Mouse (Mus musculus) frontal cortex, adult 2 months (tissue): ENCODE data around the gene Gm21983. TPM values are rescaled to one million over a fixed set of nuclear protein-coding genes. Genes with fewer than 3 reads are reported as not detected.

Experiments used
- DNase-seq, 2 experiments: peaks; one replicate each; pipeline ENCODE4 v3.0.0; 2022; ENCODE audit warnings: low spot score in 1 of 2; ENCODE audit errors: extremely low spot score in 1 of 2
- polyA plus RNA-seq: library from polyadenylated mRNA; depleted of rRNA; stranded (reverse); fragments of >200 nt; gene quantifications from 2 replicates; pipeline ENCODE4 v1.2.3, GENCODE M21; 2012; rRNA removed

Gm21983 gene
- polyA plus RNA-seq = 0.18 and 0.29 TPM in 2 replicates

DNA sequence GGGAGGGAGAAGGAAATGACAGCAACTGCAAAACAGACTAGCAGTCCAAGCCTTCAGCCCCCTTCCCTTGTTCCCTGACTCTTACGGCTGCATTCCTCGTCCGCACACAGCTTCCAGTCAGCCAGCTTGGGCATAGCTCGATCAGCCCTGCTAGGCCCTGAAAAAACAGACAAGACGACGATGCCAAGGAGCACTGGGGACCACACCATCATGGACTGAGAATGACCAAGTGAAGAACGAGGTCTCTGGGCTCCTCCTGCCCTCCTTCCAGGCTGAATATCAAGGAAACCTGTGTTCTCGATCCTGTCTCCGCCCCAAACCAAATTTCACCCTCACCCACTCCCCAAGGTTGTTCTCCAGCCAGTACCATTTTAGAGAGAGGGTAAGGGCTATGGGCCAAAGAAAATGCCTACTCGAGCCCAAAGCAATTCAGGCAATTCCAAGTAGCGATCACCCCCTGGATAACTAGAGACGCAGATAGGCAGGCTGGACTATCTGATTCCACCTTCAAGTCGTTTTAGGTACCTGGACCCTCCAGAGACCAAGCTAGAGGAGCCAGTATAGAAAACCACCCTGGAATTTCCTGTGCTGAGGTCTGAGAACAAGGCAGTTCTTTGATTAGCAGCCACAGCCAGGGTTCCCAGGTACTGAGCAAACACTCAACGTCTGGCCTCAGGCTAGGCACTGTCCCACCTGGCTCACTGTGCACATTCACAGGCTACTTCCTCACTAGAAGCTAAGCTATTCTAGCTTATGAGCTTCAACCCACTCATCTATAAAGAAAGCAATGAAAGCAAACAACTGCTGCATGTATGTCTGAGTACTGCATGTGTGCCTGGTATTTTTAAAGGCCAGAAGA is at the start of gene Gm21983, which contains the start of gene Mia:
TSS of gene Gm21983 (minus strand) at position 250 of the 859 bp plus-strand sequence.
TSS of gene Mia (minus strand) at position 321 of the 859 bp plus-strand sequence.
- DNase-seq = no peak

DNA sequence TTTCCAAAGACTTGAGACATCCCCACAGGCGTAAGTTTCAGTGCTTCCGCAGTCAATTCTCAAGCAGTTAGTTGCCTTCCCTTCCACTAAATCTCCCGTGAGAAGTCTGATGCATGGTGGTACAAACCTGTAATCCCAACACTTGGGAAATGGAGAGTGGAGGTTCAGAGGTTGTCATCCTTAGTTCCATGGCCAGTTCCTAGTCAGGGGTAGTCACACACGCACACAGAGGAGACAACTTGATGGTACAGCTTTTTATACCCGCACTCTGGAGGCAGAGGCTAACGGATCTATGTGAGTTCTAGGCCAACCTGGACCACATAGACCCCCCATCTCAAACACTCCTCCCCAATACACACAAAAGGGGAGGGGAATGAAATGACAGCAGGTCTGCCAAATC is 48.0 kb upstream of the Gm21983 start:
- DNase-seq = no peak

DNA sequence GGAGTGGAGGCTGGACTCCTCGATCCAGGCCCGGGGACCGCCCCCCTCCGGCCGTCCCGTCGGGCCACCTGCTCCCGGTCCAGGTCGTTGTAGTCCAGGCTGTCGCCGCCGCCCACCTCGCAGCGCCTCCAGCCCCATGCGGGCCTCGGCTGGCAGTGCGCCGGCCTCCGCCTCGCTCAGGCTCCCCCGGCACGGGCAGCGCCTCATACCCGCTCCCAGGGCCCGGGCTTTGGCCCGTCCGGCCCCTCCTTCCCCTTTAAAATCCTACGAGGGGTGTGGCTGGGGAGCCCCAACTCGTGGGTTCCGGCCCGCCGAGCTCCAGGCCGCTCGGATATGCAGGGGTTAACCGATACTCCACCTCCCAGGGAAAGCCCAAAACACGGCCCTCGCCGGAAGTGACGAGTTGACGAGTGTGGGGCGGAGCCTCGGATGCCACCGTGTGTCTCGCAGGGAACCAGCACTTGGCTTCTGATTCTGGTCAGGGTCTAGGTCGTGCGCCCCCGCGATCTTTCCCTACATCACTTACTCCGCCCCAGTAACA is 47.5 kb upstream of the Gm21983 start, which contains the start of gene Itpkc:
TSS of gene Itpkc (minus strand) at position 381 of the 541 bp plus-strand sequence.
- DNase-seq = peak; percentile 86 to 92

DNA sequence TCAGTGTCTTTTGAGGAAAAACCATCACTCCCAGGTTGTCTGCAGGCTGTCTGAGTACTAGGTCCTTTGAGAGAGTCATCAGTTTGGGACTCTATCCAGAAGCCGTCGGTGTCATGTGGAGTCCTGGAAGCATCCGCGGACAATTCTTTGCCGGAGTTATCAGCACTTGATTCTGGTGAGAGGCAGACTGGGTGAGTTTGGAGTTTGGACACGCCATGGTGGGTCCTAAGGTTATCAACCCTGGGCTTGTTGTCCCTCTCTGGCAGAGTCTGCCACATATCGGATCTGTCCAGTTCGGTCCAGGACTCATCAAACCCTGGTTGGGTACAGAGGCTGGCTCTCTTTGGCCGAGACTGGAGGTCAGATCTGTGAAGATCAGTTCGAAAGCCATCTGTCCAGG is 46.8 kb upstream of the Gm21983 start:
- DNase-seq = peak in 1 of 2 experiments; percentile 12

DNA sequence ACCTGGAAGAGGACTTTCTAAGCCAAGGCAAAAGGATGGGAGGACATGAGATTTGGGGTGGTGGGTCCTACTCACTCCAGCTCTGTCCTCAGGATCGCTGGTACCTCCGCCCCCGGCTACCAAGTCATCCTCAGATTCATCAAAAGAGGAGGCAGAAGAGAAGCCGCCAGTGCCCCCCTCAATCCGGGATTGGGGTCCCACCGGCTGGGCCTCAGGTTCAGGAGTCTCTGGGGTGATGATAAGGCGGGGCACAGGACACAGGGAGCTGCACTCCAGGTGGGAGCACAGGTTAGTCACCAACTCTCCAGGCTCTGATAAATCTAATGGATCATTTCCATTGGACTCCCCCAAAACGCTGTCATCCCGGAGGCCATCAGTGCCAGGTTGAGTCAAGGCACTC is 46.4 kb upstream of the Gm21983 start:
- DNase-seq = no peak

DNA sequence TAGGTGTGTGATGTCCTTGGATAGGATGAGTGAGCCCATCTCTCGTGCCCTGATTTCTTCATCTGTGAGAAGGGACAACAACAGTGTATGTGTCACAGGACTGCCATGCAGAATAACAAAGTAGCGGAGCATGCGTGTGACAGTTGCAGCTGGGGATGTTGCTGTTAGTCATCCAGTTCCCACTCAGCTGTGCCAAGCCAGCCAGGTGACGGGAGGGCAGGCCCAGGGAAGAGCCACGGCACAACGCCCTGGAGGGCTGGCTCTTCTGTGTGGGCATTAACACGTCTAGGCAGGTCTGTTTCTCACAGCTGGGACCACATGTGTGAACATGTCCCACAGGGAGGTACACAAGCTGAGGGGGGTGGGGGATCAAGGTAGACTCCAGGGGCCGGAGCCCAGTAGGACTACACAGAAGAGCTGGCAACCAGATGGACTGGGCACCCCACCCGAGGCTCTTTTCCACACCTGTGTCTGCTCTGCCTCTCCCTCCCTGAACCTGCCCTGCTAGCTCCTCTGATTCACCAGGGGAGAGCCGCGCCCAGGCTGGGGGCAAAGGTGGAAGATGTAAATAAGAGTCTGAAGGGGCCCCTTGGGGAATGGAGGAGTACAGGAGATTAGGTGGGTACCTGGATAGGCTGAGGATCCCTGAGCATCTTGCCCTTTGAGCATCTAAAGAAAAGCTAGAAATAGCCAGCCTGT is 44.1 kb upstream of the Gm21983 start:
- peak; percentile 25 to 69 for DNase-seq

DNA sequence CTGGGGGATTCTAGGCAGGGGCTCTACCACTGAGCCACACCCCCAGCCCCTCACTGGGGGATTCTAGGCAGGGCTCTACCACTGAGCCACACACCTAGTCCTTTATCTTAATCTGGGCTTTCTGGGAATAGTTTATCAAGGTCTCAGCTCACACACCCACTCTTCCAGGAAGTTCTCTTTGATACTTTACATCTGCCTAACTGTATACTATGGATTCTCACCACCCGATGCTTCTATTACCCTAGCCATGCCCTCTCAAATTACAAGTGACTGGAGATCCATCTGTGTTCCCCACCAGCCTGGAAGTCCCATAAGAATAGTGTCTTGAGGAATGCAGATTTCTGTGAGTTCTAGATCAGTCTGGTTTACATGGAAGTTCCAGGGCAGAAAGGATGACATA is 41.7 kb upstream of the Gm21983 start:
- DNase-seq = no peak

DNA sequence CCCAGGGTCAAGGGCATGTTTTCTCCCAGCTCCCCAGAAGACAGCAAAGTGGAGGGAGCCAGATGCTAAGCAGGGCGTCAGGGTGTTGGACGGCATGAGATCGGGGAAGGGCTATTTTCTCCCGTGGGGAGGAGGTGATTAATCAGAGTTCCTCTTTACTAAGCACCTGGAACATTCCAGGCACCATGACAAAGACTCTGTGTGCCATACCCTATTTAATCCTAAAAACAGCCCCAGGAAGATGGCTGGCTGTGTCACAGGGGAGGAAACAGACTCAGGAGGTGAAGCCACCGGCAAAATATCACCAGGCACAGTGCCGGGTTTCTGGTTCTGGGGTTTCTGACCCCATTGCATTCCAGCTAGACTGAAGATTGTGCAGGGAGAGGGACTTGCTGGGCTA is 41.1 kb upstream of the Gm21983 start:
- DNase-seq = no peak

DNA sequence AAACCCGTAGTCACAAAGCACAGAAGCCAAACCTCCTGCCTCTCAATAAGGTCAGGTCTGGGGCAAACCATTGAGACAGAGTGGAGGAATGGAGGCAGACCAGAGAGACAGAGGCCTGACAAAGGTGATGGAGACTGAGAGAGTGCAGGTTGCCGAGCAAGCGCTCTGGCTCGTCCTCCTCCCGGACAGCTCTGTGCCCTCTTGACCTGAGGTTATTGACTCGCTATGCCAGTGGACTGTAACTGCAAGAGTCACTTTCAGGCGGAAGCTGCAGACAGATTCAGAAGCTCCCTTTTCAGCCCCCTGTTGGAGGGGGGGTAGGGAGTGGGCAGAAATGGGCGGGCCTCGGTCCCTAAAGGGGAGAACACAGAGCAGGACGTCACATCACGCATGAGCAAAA is 39.1 kb upstream of the Gm21983 start:
- DNase-seq = no peak

DNA sequence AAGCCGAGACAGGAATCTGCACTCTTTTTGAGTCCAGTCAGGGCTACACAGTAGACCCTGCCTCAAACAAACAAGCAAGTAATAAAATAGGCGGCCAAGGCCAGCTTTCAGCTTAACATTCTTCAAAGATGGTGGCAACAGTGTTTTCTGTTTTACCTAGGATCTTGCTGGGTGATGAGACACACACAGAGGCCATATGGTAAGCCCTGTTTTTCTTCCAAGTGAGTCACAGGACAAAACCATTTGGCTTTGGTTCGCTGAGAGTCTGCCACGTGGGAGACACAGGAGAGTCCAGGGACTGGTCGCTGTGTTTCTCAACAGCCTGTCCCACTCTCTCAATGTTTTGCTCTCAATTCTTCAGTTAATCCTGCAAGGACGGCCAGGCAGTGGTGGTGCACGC is 37.7 kb upstream of the Gm21983 start:
- peak in 1 of 2 experiments; percentile 27 for DNase-seq

DNA sequence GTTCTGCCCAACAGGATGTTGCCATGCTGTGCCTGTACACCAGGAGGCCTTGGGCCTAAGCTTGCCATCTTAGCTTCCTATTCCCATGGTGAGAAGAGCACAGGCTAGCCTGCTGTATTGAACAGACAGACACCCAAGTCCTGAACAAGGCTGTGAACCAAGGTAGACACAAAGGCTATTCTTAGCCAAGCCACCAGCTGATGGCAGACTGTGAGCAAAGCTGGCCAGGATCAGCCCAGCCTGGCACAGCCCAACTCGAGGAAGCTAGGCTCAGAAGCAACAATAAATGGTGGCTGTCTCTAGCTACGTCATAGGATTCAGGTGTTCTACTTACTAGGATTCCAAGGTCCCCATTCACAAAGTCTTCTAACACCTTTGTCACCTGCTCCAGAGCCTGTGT is 31.7 kb upstream of the Gm21983 start:
- DNase-seq = no peak

DNA sequence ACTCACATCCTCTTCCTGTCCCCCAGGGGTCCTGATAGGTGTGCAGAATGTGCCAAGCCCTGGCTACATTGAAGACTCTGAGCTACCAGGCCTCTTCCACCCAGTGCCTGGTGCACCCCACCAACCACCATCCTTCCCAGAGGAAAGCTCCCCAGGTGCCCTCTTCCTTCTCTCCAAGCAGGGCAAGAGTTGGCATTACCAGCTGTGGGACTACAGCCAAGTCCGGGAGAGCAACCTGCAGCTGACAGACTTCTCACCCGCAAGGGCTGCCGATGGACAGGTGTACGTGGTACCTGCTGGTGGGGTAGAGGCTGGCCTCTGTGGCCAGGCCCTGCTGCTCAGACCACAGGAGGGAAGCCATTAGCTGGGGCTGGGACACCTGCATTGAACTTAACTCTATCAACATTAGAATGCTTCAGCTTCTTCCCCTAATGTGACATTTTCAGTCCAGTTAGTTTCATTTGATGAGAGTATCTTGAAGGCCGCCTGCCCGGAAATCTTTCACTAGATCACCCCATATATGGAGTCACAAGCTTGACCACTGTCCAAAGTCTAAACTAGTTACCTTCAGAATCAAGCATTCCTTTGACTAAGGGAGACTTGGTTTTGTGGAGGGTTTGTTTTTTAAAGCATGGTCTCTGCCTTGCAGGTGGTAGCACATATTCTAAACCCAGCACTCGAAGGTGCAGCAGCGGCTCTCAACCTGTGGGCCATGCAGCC is 23.0 kb upstream of the Gm21983 start:
- no peak for DNase-seq

DNA sequence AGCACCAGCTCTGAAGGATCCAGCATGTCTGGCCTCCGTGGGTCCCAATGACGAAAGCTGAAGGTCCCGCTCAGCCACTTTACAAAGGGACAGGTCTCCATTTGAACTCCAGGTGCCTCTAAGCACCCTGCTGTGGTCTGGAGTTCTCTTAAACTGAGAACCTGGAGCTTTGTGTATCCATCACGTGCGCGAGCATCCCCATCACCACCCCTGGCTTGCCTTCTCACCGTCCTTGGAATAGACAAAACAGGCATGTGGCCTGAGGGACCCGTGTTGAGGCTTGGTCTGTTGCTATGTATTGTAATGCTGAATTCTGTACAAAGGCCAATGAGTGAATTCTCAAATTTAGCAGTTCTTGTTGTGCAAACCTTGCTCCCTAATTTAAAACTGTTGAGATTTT is 17.9 kb upstream of the Gm21983 start:
- DNase-seq = no peak

DNA sequence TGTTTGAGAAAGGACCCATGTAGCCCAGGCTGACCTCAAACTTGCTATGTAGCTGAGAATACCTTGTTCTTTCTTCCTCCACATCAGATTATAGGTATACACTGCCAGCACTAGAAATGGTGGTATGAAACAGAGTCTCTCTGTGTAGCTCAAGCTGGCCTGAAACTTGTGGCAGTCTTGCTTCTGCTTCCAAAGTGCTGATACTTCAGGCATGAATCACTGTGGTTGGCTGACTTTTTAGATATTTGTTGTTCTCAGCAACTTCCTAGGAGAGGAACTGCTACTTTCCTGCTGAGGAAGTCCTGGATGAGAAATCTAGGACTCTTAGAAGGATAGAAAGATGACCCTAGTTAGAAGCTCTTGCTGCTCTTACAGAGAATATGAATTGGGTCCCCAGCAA is 17.5 kb upstream of the Gm21983 start:
- no peak for DNase-seq

DNA sequence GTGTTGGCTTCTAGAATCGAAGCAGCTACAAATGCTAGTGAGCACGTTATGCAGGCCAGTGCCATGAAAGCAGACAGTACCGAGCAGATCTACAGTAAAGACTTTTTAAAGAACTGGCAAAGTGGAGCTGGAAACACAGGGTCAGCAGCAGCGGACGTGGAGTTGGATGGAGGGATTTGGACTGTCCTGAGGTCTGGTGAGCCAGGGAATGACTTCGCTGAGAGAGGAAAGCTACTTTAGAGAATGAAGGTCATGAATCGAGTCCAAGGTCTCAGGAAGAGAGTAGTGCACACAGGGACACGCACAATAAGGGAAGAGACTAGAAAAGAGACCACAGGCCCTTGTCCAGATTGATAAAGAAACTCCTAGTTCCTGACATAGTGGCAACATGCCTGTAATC is 16.7 kb upstream of the Gm21983 start:
- DNase-seq = no peak

DNA sequence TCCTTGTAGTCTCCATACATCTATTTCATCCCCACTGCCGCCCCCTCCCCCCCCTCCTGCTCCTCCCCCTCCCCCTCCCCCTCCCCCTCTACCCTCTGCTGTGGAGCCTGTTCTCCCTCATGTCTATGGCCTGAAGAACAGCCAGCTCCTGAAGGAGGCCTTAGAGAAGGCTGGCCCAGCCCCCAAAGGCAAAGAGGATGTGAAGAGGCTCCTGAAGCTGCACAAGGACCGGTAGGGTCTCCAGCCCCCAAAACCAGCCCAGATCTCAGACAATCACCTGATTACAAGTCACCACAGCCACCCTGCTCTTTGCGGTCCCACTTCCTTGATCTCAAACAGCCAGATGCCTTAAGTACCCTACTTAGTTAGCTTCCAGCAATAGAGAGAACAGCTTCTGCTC is 16.2 kb upstream of the Gm21983 start:
- DNase-seq = no peak

DNA sequence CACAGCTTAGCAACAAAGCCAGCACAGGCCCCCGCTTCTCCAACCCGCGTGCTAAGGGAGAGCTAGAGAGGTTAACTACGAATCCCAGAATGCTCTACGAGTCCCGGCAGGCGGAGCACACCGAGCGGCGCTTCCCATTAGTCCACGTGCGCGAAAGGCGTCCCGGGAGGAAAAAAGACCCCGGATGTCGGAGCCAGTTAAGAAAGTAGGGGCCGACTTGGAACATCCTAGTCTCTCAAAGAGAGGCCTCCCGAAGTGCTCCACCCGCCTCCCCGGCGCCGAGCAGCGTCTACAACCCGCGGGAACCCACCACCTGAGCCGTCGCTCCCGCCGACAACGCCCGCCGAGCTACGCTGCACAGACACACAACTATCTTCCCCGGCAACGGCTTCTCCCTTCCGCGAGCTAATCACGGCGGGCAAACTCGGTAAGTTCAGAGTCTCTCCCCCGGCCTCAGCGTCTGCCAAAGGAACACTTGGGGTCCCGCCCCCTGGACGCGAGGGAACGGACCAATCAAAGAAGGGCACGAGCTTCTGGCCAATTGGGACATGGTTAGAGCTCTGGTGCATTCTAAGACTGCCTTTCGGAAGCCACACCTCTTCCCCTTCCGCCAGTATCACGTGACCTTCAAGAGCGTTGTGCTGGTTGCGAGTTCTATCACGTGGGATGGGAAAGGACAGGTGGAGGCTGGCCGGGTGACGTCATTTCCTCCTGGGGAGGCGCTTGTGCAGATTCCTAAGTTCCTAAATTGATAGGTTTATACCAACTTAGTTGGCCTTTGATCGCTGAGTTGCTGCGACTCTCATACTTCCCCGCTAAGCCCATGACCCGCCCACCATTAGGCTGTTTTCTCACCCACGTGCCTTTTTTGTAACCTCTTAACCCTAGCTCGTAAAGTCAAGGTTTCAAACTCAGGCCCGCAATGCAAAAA is 15.1 kb upstream of the Gm21983 start, which contains the start of the genes BC024978 and Snrpa:
TSS of gene BC024978 (plus strand) at position 101 of the 931 bp plus-strand sequence.
TSS of gene Snrpa (minus strand) at position 591 of the 931 bp plus-strand sequence.
- peak; percentile 98 to 100 for DNase-seq

DNA sequence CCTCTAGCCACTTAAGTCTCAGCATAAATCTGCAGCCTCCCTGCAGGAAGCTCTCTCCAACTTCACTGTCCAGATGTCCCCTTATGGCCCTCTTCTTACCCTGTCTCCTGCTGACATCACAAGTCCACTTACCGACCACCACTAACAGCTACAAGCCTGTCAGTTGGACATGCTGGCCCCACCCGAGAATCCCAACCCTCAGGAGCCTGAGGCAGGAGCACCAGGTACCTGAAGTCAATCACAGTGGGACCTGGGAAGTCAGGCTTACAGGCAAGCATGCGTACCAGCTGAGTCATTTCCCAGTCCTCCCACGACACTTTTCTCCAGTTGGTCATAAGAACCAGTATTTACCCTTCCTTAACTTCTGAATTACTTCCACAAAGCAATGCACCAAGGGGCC is 12.8 kb upstream of the Gm21983 start:
- DNase-seq = no peak

DNA sequence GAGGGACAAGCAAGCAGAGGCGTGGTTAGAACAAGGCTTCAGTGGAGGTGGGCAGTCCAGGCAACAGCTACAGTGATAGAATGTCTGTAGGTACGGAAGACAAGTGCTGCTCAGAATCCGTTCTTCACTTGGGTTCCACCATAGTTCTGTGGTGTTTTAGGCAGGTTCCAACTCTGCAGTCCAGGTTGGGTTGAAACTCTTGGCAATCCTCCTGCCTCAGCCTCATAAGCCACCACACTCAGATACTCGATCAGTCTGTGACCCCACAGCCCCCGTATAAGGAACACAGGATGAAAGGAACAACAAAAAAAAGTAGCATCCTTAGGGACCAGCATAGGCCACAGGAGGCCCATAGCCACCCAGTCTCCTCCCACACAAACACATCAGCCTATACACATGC is 11.5 kb upstream of the Gm21983 start:
- no peak for DNase-seq
